Mouse (Mus musculus) naive thymus-derived CD4-positive, alpha-beta T cell, adult 2 months (primary cell): ENCODE data around the gene Ptgs1.
A peak's percentile ranks its signal among the peaks of the same experiment; 100 is the strongest.

Experiments used
- DNase-seq: peaks from one replicate; pipeline ENCODE4 v3.0.0-alpha.2; 2011; ENCODE audit warnings: low read depth

Gene Ptgs1

GRCm38 (mm10) chr2:36251156-36251555 lies 20.9 kb downstream of the Ptgs1 start:
- no peak for DNase-seq

GRCm38 (mm10) chr2:36252505-36252904 lies 22.3 kb downstream of the Ptgs1 start:
- no peak for DNase-seq

- no peak for DNase-seq
These were observed 24.2 kb downstream of the Ptgs1 start for GRCm38 (mm10) chr2:36254445-36254844.

- DNase-seq, result no peak
These were observed 26.7 kb downstream of the Ptgs1 start for GRCm38 (mm10) chr2:36256931-36257330.

- no peak for DNase-seq
These were observed 29.2 kb downstream of the Ptgs1 start for GRCm38 (mm10) chr2:36259382-36259781.

GRCm38 (mm10) chr2:36259798-36260540 lies 29.7 kb downstream of the Ptgs1 start:
- no peak for DNase-seq

- no peak for DNase-seq
These were observed 31.8 kb downstream of the Ptgs1 start for GRCm38 (mm10) chr2:36262025-36262424.

- no peak for DNase-seq
These were observed 39.2 kb downstream of the Ptgs1 start for GRCm38 (mm10) chr2:36269458-36269857.

GRCm38 (mm10) chr2:36270186-36270585 lies 40.0 kb downstream of the Ptgs1 start:
- no peak for DNase-seq

GRCm38 (mm10) chr2:36271085-36271484 lies 40.9 kb downstream of the Ptgs1 start:
- DNase-seq, result no peak

GRCm38 (mm10) chr2:36272288-36272950 lies 42.2 kb downstream of the Ptgs1 start:
- no peak for DNase-seq

GRCm38 (mm10) chr2:36276454-36276853 lies 46.2 kb downstream of the Ptgs1 start:
- DNase-seq, result peak; percentile 47

GRCm38 (mm10) chr2:36278760-36279159 lies 48.5 kb downstream of the Ptgs1 start:
- no peak for DNase-seq

GRCm38 (mm10) chr2:36281138-36281537 lies 50.9 kb downstream of the Ptgs1 start:
- DNase-seq, result no peak

- no peak for DNase-seq
These were observed 52.1 kb downstream of the Ptgs1 start for GRCm38 (mm10) chr2:36282301-36282700.
